Mouse (Mus musculus) CH12.LX (cell line): ENCODE results near the gene Rab25. TPM values are rescaled to one million over a fixed set of nuclear protein-coding genes. Genes with fewer than 3 reads are reported as not detected.

Experiments
- DNase-seq: peaks from one replicate; pipeline ENCODE4 v3.0.0-alpha.2; 2013; ENCODE audit errors: extremely low read depth
- H3K27ac ChIP-seq: 2 replicates; pipeline ENCODE4 v1.5.1; 2012; ENCODE audit warnings: low read depth, mild to moderate bottlenecking, control low read depth, moderate library complexity; ENCODE audit not compliant: insufficient read depth
- H3K27me3 ChIP-seq: replicated peaks from 2 replicates; pipeline ENCODE3; 2012; ENCODE audit warnings: inconsistent platforms
- H3K36me3 ChIP-seq, 2 experiments: replicated peaks in 1 of 2; 2 replicates each; pipeline versions ENCODE3 to v1.6.1; 2012; ENCODE audit warnings: inconsistent platforms in 1 of 2, low read length in 1 of 2, mild to moderate bottlenecking in 1 of 2, mixed read lengths in 1 of 2, moderate library complexity in 1 of 2; ENCODE audit not compliant: control insufficient read depth in 1 of 2, insufficient read depth in 1 of 2
- H3K4me1 ChIP-seq, 2 experiments: 2 replicates each; pipeline ENCODE4 v1.6.1; 2012; ENCODE audit warnings: inconsistent platforms in 1 of 2, moderate library complexity in 1 of 2; ENCODE audit not compliant: insufficient read depth in 2 of 2, control insufficient read depth in 1 of 2
- H3K4me2 ChIP-seq: 2 replicates; pipeline ENCODE4 v1.6.1; 2012; ENCODE audit warnings: low read depth, mild to moderate bottlenecking, control low read depth; ENCODE audit not compliant: poor library complexity, insufficient read depth, severe bottlenecking
- H3K4me3 ChIP-seq, 3 experiments: fragments of 150-350 bp in 1 of 3; sonication (generic) in 1 of 3; replicated peaks in 1 of 3; 2 replicates each; pipeline versions ENCODE3 to v1.5.1; 2011 to 2012; ENCODE audit warnings: low read depth in 2 of 3, low read length in 2 of 3, mild to moderate bottlenecking in 2 of 3, moderate library complexity in 2 of 3, control low read depth in 1 of 3, improper control_type of control experiment in 1 of 3, inconsistent platforms in 1 of 3, mixed read lengths in 1 of 3; ENCODE audit not compliant: poor library complexity in 1 of 3
- H3K79me2 ChIP-seq: replicated peaks from 2 replicates; pipeline ENCODE4 v1.6.1; 2012; ENCODE audit warnings: mild to moderate bottlenecking, moderate library complexity; ENCODE audit not compliant: control insufficient read depth, poor library complexity, insufficient read depth, severe bottlenecking; ENCODE audit errors: extremely low read depth
- H3K9ac ChIP-seq: 2 replicates; pipeline ENCODE4 v1.6.1; 2012; ENCODE audit warnings: low read depth, mild to moderate bottlenecking, control low read depth, moderate library complexity; ENCODE audit not compliant: insufficient read depth
- H3K9me3 ChIP-seq: replicated peaks from 2 replicates; pipeline ENCODE3; 2012; ENCODE audit warnings: low read length, inconsistent platforms, mixed read lengths
- CHD2 ChIP-seq: IDR thresholded peaks from 2 replicates; pipeline ENCODE4 v1.6.1; 2011; ENCODE audit warnings: low read length, improper control_type of control experiment
- CTCF ChIP-seq, 2 experiments: IDR thresholded peaks in 1 of 2; conservative IDR thresholded peaks in 1 of 2; 2 replicates each; pipeline ENCODE4 v1.5.1; 2011 to 2012; ENCODE audit warnings: low read depth in 2 of 2, low read length in 2 of 2, improper control_type of control experiment in 1 of 2, inconsistent platforms in 1 of 2, mild to moderate bottlenecking in 1 of 2, moderate library complexity in 1 of 2
- EP300 ChIP-seq: IDR thresholded peaks from 2 replicates; pipeline ENCODE4 v1.6.1; 2011; ENCODE audit warnings: low read length, improper control_type of control experiment
- ETS1 ChIP-seq: conservative IDR thresholded peaks from 2 replicates; pipeline ENCODE4 v1.6.1; 2012; ENCODE audit warnings: low read depth, mild to moderate bottlenecking, inconsistent platforms, low read length, improper control_type of control experiment, moderate library complexity
- GABPA ChIP-seq: IDR thresholded peaks from 2 replicates; pipeline ENCODE4 v1.6.1; 2012; ENCODE audit warnings: low read depth, low read length, improper control_type of control experiment, inconsistent platforms; ENCODE audit not compliant: insufficient replicate concordance
- JUND ChIP-seq: conservative IDR thresholded peaks from 2 replicates; pipeline ENCODE4 v1.6.1; 2011; ENCODE audit warnings: low read depth, low read length, improper control_type of control experiment
- MEF2A ChIP-seq: IDR thresholded peaks from 2 replicates; pipeline ENCODE4 v1.6.1; 2014; ENCODE audit warnings: low read depth, mild to moderate bottlenecking, inconsistent platforms, low read length, improper control_type of control experiment, borderline replicate concordance
- NRF1 ChIP-seq: IDR thresholded peaks from 2 replicates; pipeline ENCODE4 v1.6.1; 2014; ENCODE audit warnings: low read depth, mild to moderate bottlenecking, inconsistent platforms, low read length, improper control_type of control experiment, moderate library complexity
- PAX5 ChIP-seq: IDR thresholded peaks from 2 replicates; pipeline ENCODE4 v1.6.1; 2012; ENCODE audit warnings: low read length, inconsistent platforms, mixed read lengths
- POLR2A ChIP-seq: IDR thresholded peaks from 2 replicates; pipeline ENCODE4 v1.6.1; 2011; ENCODE audit warnings: low read depth, mild to moderate bottlenecking, improper control_type of control experiment, low read length
- POLR2AphosphoS2 ChIP-seq: IDR thresholded peaks from 2 replicates; pipeline ENCODE4 v1.6.1; 2011; ENCODE audit warnings: low read depth, low read length, improper control_type of control experiment
- SIN3A ChIP-seq: IDR thresholded peaks from 2 replicates; pipeline ENCODE4 v1.6.1; 2012; ENCODE audit warnings: low read length, improper control_type of control experiment, inconsistent platforms
- SMC3 ChIP-seq: IDR thresholded peaks from 2 replicates; pipeline ENCODE4 v1.6.1; 2011; ENCODE audit warnings: low read depth, low read length, improper control_type of control experiment
- TBP ChIP-seq: conservative IDR thresholded peaks from 2 replicates; pipeline ENCODE4 v1.6.1; 2011; ENCODE audit warnings: low read depth, low read length, improper control_type of control experiment
- UBTF ChIP-seq: IDR thresholded peaks from 2 replicates; pipeline ENCODE4 v1.6.1; 2012; ENCODE audit warnings: low read depth, mild to moderate bottlenecking, inconsistent platforms, low read length, improper control_type of control experiment, moderate library complexity
- USF1 ChIP-seq: IDR thresholded peaks from 2 replicates; pipeline ENCODE4 v1.6.1; 2014; ENCODE audit warnings: low read depth, mild to moderate bottlenecking, inconsistent platforms, low read length, improper control_type of control experiment
- USF2 ChIP-seq: conservative IDR thresholded peaks from 2 replicates; pipeline ENCODE4 v1.6.1; 2011; ENCODE audit warnings: low read depth, low read length, improper control_type of control experiment
- dilution Hi-C: fragments of 300-500 bp; cut with MboI; formaldehyde crosslinking; loops from 2 replicates; pipeline ENCODE4 v1.14.3; 2020; ENCODE audit warnings: low sequenced_read_pairs; ENCODE audit not compliant: extremely low pct_unique_long_range_greater_than_20kb, extremely low pct_ligation_motif_present
- in situ Hi-C: fragments of 300-500 bp; cut with MboI; formaldehyde crosslinking; loops from 3 replicates; pipeline ENCODE4 v1.14.3; 2019; ENCODE audit warnings: low sequenced_read_pairs, low pct_ligation_motif_present, low pct_unique_long_range_greater_than_20kb, mixed read lengths
- polyA plus RNA-seq: library from polyadenylated mRNA; unstranded; fragments of >175 nt; gene quantifications from 2 replicates; pipeline ENCODE4 v1.2.1, GENCODE M21; 2012; ENCODE audit warnings: low read depth; ENCODE audit not compliant: insufficient read length
- total RNA-seq, 2 experiments: library from RNA; depleted of rRNA; stranded (reverse); fragments of 300-350 nt in 1 of 2; fragments of >200 nt in 1 of 2; gene quantifications; 2 replicates each; pipeline ENCODE4 v1.2.3; 2012 to 2014

The Rab25 gene
- total and polyA plus RNA-seq, 3 experiments: 0.79 to 4.1 (median 1.8) TPM

- in situ Hi-C loops: no loop called here
- peaks cover 7% of the 10 kb centered on the region for H3K79me2 ChIP-seq
- peaks cover 2 to 9% of the 10 kb centered on the region in 2 experiments; a peak in 1 of 4 replicates for H3K4me1 ChIP-seq
- H3K4me2 ChIP-seq: no peak overlapping the region
- no peak overlapping the region for H3K4me3 ChIP-seq
- TF ChIP-seq CTCF (conservative IDR thresholded peaks at IDR 0.05 in 1 of 2, IDR thresholded peaks at IDR 0.05 in 1 of 2; ENCODE audit: low read depth in 2 of 2, low read length in 2 of 2) (no peak), ETS1 (no peak), UBTF (no peak), USF1 (no peak), USF2 (no peak), JUND (no peak), EP300 (no peak), NRF1 (no peak), CHD2 (no peak), GABPA (no peak)
- TF ChIP-seq, all 38 proteins: peak for 0
- Histone ChIP-seq H3K9ac (no peak overlapping the region), H3K36me3 (peaks cover 41 to 76% of the 10 kb centered on the region in 2 experiments), H3K27ac (no peak overlapping the region), H3K9me3 (no peaks in the 10 kb centered on the region), H3K27me3 (no peaks in the 10 kb centered on the region)
- dilution Hi-C loops: no loop called here
- no peak for DNase-seq
These were observed 38.5 kb upstream of the Rab25 start for GRCm38 (mm10) chr3:88586640-88587039.

GRCm38 (mm10) chr3:88585769-88586168, 37.7 kb upstream of the Rab25 start:
- dilution Hi-C loops (no loop called here), in situ Hi-C loops (no loop called here)
- Histone ChIP-seq H3K27me3 (no peaks in the 10 kb centered on the region), H3K27ac (no peak overlapping the region), H3K36me3 (peaks cover 46 to 73% of the 10 kb centered on the region in 2 experiments), H3K9ac (no peak overlapping the region), H3K4me2 (no peak overlapping the region), H3K9me3 (no peaks in the 10 kb centered on the region), H3K4me1 (peaks cover 2 to 12% of the 10 kb centered on the region in 2 experiments; a peak in 2 of 4 replicates), H3K79me2 (peaks cover 12% of the 10 kb centered on the region), H3K4me3 (no peak overlapping the region)
- no peak for DNase-seq
- TF ChIP-seq SMC3: no peak
- TF ChIP-seq JUND: no peak
- no peak for TF ChIP-seq POLR2AphosphoS2
- no peak for TF ChIP-seq EP300
- no peak for TF ChIP-seq SIN3A
- TF ChIP-seq POLR2A: no peak
- no peak for TF ChIP-seq PAX5
- TF ChIP-seq TBP: no peak
- TF ChIP-seq MEF2A: no peak
